Mouse (Mus musculus) myocyte (in vitro differentiated cells): ENCODE results near the gene Hdac9.

Source experiments
- MAX ChIP-seq: IDR thresholded peaks from one replicate; pipeline ENCODE4 v1.6.1; 2011; ENCODE audit warnings: low read depth, mild to moderate bottlenecking, control low read depth
- MYOD1 ChIP-seq, 3 experiments: IDR thresholded peaks; one replicate each; pipeline ENCODE4 v1.6.1; 2011; ENCODE audit warnings: control low read depth in 2 of 3, low read depth in 2 of 3, mild to moderate bottlenecking in 2 of 3, moderate library complexity in 1 of 3; ENCODE audit not compliant: insufficient read length in 2 of 3, control insufficient read depth in 1 of 3
- POLR2A ChIP-seq: IDR thresholded peaks from one replicate; pipeline ENCODE4 v1.6.1; 2011; ENCODE audit warnings: low read depth, mild to moderate bottlenecking, control low read depth, moderate library complexity; ENCODE audit not compliant: insufficient read length
- SRF ChIP-seq: IDR thresholded peaks from one replicate; pipeline ENCODE4 v1.6.1; 2011; ENCODE audit warnings: low read depth; ENCODE audit not compliant: control insufficient read depth, insufficient read length
- TCF12 ChIP-seq: IDR thresholded peaks from one replicate; pipeline ENCODE4 v1.6.1; 2011; ENCODE audit warnings: mild to moderate bottlenecking, control low read depth; ENCODE audit not compliant: poor library complexity, insufficient read depth, severe bottlenecking

GRCm38 (mm10) chr12:34495940-34496339, 421.0 kb downstream of the Hdac9 start:
- TF ChIP-seq MAX (no peak), POLR2A (no peak), SRF (no peak), MYOD1 (IDR thresholded peaks at IDR 0.05; ENCODE audit: control insufficient read depth in 1 of 3, insufficient read length in 2 of 3, low read depth in 2 of 3) (no peak), TCF12 (no peak)
